Mouse (Mus musculus) gonadal fat pad, adult 2 months (tissue): Measurements from ENCODE around the gene Tmpo. TPM values are rescaled to one million over a fixed set of nuclear protein-coding genes. Genes with fewer than 3 reads are reported as not detected.
A peak's percentile ranks its signal among the peaks of the same experiment; 100 is the strongest.

Experiments used
- DNase-seq: peaks from one replicate; pipeline ENCODE4 v3.0.0-alpha.2; 2012; ENCODE audit warnings: low read depth
- polyA plus RNA-seq: library from polyadenylated mRNA; depleted of rRNA; stranded (reverse); fragments of >200 nt; gene quantifications from 2 replicates; pipeline ENCODE4 v1.2.3, GENCODE M21; 2012

Tmpo gene
- polyA plus RNA-seq, 1 experiment: 22.4 TPM

GRCm38 (mm10) chr10:91158442-91158841 is 22.7 kb downstream of the Tmpo start:
- DNase-seq: no peak

DNA sequence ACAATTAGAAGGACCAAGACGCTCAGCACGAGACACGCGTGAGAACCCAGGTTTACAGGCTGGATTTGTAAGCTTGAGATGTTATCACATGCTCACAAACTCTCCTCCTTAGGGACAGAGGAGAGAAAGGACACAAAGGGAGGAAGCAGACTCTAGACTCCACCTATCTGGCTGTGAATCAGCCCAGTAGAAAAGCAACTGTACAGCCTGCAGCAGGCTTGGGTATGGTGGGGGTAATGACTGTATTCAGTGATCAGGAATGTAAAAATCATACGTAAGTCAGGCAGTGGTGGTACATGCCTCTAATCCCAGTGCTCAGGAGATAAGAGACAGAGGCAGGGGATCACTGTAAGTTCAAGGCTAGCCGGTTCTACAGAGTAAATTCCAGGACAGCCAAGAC is 24.8 kb downstream of the Tmpo start:
- DNase-seq: no peak

DNA sequence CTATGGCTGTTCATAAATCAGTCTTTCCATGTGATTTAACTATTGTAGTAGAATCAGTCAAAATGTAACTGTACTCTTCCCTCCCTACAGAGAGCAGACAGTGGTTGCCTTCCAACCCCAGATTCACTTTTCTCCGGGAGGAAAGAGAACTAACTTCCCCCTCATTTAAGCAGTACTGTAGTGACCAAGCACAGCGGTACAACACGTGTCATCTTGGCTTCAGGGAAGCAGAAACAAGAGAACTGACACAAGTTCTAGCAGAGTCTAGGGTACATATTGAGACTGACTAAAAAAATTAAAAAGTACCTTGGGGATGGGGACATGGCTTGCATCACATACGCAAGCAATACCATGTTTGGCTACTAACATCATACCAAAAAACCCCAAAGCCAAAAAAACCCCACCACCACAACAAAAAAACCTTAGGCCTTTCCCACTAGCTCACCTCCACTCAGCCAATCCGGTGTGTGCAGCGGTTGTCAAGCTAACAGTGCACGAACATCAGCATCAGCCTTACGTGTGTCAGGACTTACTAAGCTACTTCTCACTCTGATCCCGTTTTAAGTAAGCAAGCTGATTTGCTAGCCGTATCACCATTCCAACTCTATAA is 27.1 kb downstream of the Tmpo start:
- no peak for DNase-seq

DNA sequence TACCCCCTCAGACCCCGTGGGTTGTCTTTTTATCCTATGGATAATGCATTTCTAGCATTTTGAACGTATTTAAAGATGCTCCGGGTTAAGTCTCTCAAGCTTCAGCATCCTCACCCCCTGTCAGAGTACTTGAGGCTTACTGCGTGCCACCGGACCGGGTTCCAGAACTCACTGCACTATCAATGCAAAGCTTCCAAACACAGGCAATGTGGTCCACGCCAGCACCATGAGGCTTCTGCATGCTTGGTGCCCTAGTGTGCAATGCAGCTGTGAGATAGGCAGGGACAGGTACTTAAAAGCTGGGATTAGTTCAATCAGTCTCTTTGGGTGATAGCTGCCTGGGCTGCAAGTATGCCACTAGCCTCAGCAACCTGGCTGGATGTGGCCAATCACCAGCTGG is 35.7 kb downstream of the Tmpo start:
- DNase-seq: no peak

DNA sequence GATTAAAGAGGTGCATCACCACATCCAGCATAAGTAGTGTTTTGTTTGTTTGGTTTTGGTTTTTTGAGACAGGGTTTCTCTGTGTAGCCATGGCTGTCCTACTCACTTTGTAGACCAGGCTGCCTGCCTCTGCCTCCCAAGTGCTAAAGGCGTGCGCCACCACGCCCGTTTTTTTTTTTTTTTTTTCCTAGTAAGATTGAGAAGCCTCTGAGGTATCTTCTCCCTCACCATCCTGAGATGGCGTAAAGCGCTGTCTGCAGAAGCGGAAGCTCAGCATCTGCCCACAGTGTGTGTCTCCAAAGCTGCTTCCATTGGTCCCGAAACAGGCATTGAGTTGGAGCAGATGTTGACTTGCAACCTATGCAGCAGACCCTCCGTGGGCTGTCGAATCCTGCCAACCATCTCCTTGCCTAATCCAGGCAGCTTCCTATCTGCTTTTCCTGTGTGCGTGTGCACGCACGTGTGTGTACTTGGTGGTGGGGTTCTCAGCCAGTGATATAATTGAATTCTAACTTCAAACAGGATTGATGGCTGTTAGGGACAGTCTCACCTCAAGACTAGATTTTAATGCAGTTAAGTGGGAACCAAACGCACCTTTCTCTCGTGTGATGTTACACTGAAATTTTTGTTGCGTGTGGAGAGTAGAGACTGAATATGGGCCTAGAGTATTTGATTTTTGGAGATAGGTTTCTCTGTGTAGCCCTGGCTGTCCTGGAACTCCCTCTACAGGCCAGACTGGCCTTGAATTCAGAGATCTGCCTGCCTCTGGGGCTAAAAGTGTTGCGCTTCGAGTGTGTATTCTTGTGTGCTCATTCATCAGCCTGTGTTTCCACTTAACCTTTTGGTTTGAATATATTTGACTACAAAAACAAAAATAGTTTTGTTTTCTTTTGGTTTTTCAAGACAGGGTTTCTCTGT is 37.5 kb downstream of the Tmpo start:
- no peak for DNase-seq

- no peak for DNase-seq
Observed at GRCm38 (mm10) chr10:91142654-91143191, 38.4 kb downstream of the Tmpo start.

- no peak for DNase-seq
Observed at GRCm38 (mm10) chr10:91141564-91141963, 39.6 kb downstream of the Tmpo start.

- DNase-seq: no peak
Observed at GRCm38 (mm10) chr10:91139148-91139766, 41.9 kb downstream of the Tmpo start.

GRCm38 (mm10) chr10:91138317-91138716 is 42.8 kb downstream of the Tmpo start:
- DNase-seq: no peak

- DNase-seq: no peak
Observed at GRCm38 (mm10) chr10:91137400-91137799, 43.7 kb downstream of the Tmpo start.

DNA sequence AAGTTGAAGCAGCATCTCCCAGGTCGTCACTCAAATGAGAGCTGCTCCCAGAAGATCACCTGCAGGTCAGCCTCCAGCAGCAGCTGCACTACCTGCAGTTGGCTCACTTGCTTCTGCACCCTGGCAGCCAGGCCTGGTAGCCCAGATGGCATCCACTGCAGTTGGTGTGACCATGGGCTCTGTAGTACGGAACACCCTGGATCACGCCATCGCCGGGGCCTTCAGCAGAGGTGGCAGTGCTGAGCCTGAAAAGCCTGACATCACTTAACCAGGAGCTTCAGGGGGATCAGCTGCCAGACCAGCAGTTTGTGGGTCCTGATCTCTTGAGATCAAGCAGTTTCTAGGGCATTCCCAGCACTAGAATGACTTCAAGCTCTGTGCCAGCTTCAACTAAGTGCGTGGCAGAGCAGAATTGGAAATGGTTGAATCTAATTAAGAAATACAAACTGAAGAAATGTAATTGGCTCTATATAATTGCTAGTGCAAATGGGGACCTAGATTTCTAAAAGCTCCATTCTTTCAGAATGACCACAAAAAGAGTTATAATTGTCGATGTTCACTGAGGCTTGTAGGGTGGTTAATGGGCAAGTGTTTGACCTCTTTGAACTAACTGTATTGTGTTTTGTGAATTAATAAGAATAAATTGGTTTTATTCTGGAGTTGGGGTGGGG is 45.7 kb downstream of the Tmpo start:
- no peak for DNase-seq

GRCm38 (mm10) chr10:91131565-91131964 is 49.5 kb downstream of the Tmpo start:
- DNase-seq: no peak

DNA sequence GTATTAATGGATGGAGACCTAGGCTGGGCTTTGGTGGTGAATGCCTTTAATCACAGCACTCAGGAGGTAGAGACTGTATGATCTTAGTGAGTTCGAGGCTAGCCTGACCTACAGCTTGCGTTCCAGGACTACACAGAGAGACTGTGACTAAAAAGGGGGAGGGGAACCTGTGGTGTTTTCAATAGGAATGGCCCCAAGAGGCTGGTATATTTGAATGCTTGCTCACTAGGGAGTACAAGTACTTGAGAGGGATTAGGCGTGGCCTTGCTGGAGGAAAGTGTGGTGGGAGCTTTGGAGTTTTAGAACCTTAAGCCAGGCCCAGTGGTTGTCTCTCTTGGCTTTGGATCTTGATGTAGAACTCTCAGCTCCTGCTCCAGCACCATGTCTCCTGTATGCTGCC is 50.3 kb downstream of the Tmpo start:
- no peak for DNase-seq

- no peak for DNase-seq
Observed at GRCm38 (mm10) chr10:91128551-91129160, 52.5 kb downstream of the Tmpo start.

- no peak for DNase-seq
Observed at GRCm38 (mm10) chr10:91127395-91127794, 53.7 kb downstream of the Tmpo start.

DNA sequence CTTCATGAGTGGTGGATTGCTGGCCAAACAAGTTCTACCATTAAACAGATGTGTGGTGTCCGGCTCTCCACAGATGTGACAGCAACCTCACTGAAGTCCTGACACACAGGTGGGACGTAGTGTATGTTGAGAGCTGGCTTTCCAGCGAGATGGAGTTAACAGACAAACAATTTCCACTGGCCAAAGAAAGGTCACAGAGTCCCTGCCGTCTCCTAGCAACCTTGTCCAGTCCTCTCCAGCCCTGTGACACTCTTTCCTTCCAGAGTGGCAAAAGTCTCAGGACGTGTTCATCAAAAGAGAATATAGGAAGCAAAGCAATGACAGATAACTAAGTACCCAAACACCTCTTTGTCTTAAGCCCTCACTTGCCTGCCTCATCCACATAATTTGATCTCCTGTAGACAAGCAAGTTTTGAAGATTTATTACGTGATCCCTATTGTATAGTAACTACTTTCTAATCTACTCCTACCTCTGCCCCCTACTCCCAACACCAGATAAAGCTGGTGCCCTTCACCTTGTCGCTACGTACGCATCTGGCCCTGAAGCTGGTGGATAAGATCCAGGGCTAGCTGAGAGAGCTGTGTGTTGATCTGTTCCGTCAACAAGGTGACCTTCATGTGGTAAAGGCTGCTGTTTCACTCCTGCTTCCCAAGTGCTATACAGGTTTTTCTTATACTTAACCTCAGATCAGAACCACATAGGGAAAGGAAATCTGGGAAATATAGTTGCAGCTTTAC is 54.3 kb downstream of the Tmpo start:
- no peak for DNase-seq

- peak; percentile 79 for DNase-seq
Observed at GRCm38 (mm10) chr10:91123828-91124822, 57.0 kb downstream of the Tmpo start, which contains the start of gene Slc25a3. Gene Slc25a3 (minus strand): TSS chr10:91124059.

DNA sequence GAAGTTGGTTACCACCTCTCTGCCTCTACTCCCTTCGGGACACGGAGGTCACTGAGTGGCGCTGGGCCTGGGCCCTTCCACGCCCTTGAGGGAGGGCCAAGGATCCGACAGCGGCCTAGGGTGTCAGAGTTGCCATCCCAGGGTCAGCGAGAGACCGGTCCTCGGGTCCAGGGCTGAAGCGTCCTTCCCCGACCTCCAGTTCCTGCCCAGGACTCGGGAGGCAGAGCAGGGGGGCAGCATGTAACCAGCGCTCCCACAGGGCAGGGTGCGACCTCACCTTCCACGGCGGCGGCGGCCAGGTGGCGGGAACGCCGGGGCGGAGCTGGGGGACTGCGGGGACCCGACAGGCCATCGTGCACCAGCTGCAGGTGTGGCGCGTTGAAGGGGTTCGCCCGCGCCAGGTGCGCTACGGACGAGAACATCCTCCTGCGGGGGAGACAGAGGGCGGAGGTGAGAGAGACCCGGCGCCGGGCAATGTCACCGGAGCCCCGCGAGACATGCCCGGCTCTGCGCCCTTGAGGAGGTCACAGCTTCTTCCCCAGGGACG is 57.8 kb downstream of the Tmpo start:
- no peak for DNase-seq

- no peak for DNase-seq
Observed at GRCm38 (mm10) chr10:91122646-91123045, 58.5 kb downstream of the Tmpo start.
